Mouse (Mus musculus): ENCODE results near the gene Tnrc18. TPM values are rescaled to one million over a fixed set of nuclear protein-coding genes. Genes with fewer than 3 reads are reported as not detected.

The Tnrc18 gene
- total and polyA plus RNA-seq, 3 experiments, result 0.71 to 7.7 (median 5.2) TPM

GRCm38 (mm10) chr5:142700842-142701589, 116.4 kb downstream of the Tnrc18 start:
- no peak overlapping the region for H3K9ac ChIP-seq (ENCODE audit: insufficient read depth, low read depth)
- peaks cover 67% of the 10 kb centered on the region for H3K27me3 ChIP-seq (replicated peaks)
- no peak overlapping the region for H3K4me2 ChIP-seq (ENCODE audit: insufficient read depth, low read depth, poor library complexity, severe bottlenecking)
- peaks cover 0 to 3% of the 10 kb centered on the region in 2 experiments; a peak in 2 of 4 replicates for H3K4me1 ChIP-seq (ENCODE audit: control insufficient read depth in 1 of 2, insufficient read depth in 2 of 2)
- no peak overlapping the region for H3K27ac ChIP-seq (ENCODE audit: insufficient read depth, low read depth)
- no peak overlapping the region for H3K4me3 ChIP-seq (replicated peaks in 1 of 3; ENCODE audit: low read depth in 2 of 3, low read length in 2 of 3, poor library complexity in 1 of 3)
- no peak for TF ChIP-seq HCFC1 (IDR thresholded peaks at IDR 0.05; ENCODE audit: low read depth, low read length)
- no peak for TF ChIP-seq GABPA (IDR thresholded peaks at IDR 0.05; ENCODE audit: insufficient replicate concordance, low read depth, low read length)
- no peak for TF ChIP-seq POLR2AphosphoS2 (IDR thresholded peaks at IDR 0.05; ENCODE audit: low read depth, low read length)
- no peak for TF ChIP-seq CHD2 (IDR thresholded peaks at IDR 0.05; ENCODE audit: low read length)
- TF ChIP-seq NRF1 (IDR thresholded peaks at IDR 0.05; ENCODE audit: low read depth, low read length), result no peak
- TF ChIP-seq ZC3H11A (IDR thresholded peaks at IDR 0.05; ENCODE audit: low read depth, low read length), result no peak
- TF ChIP-seq PAX5 (IDR thresholded peaks at IDR 0.05; ENCODE audit: low read length), result no peak
- TF ChIP-seq MAFK (IDR thresholded peaks at IDR 0.05; ENCODE audit: insufficient replicate concordance, low read length), result no peak
- TF ChIP-seq ETS1 (conservative IDR thresholded peaks at IDR 0.05; ENCODE audit: low read depth, low read length), result no peak
- TF ChIP-seq USF2 (conservative IDR thresholded peaks at IDR 0.05; ENCODE audit: low read depth, low read length), result no peak
- TF ChIP-seq BHLHE40 (IDR thresholded peaks at IDR 0.05; ENCODE audit: low read depth, low read length), result no peak
- H3K9me3 ChIP-seq (replicated peaks; ENCODE audit: low read length), result peaks cover 5% of the 10 kb centered on the region
- no peaks in the 10 kb centered on the region for H3K79me2 ChIP-seq (replicated peaks; ENCODE audit: control insufficient read depth, extremely low read depth, insufficient read depth, poor library complexity, severe bottlenecking)
- in situ Hi-C loops (cut with MboI; ENCODE audit: low pct_ligation_motif_present, low pct_unique_long_range_greater_than_20kb, low sequenced_read_pairs) (loop anchor here (25.0 kb wide), 1 partner anchor 114 kb away; no protein-coding TSS in a partner anchor), dilution Hi-C loops (cut with MboI; ENCODE audit: extremely low pct_ligation_motif_present, extremely low pct_unique_long_range_greater_than_20kb, low sequenced_read_pairs) (no loop called here)
- H3K36me3 ChIP-seq (replicated peaks in 1 of 2; ENCODE audit: control insufficient read depth in 1 of 2, insufficient read depth in 1 of 2, low read length in 1 of 2), result no peaks in the 10 kb centered on the region
- no peak for DNase-seq (ENCODE audit: extremely low read depth)

- TF ChIP-seq SMC3 (IDR thresholded peaks at IDR 0.05; ENCODE audit: low read depth, low read length) (no peak), SIN3A (IDR thresholded peaks at IDR 0.05; ENCODE audit: low read length) (no peak), CTCF (conservative IDR thresholded peaks at IDR 0.05 in 1 of 2, IDR thresholded peaks at IDR 0.05 in 1 of 2; ENCODE audit: low read depth in 2 of 2, low read length in 2 of 2) (no peak), HCFC1 (IDR thresholded peaks at IDR 0.05; ENCODE audit: low read depth, low read length) (no peak), MXI1 (IDR thresholded peaks at IDR 0.05; ENCODE audit: low read depth, low read length) (no peak), CHD1 (IDR thresholded peaks at IDR 0.05; ENCODE audit: low read depth, low read length) (no peak), ETS1 (conservative IDR thresholded peaks at IDR 0.05; ENCODE audit: low read depth, low read length) (no peak), GABPA (IDR thresholded peaks at IDR 0.05; ENCODE audit: insufficient replicate concordance, low read depth, low read length) (no peak), MEF2A (IDR thresholded peaks at IDR 0.05; ENCODE audit: borderline replicate concordance, low read depth, low read length) (no peak), KAT2A (IDR thresholded peaks at IDR 0.05; ENCODE audit: insufficient replicate concordance, low read length) (no peak), NRF1 (IDR thresholded peaks at IDR 0.05; ENCODE audit: low read depth, low read length) (no peak), USF1 (IDR thresholded peaks at IDR 0.05; ENCODE audit: low read depth, low read length) (no peak), POLR2AphosphoS2 (IDR thresholded peaks at IDR 0.05; ENCODE audit: low read depth, low read length) (no peak), E2F4 (IDR thresholded peaks at IDR 0.05; ENCODE audit: insufficient replicate concordance, low read depth, low read length) (no peak), TCF12 (IDR thresholded peaks at IDR 0.05; ENCODE audit: low read depth, low read length) (no peak), MAX (IDR thresholded peaks at IDR 0.05; ENCODE audit: low read length) (no peak)
- Histone ChIP-seq H3K4me1 (ENCODE audit: control insufficient read depth in 1 of 2, insufficient read depth in 2 of 2) (peaks cover 0 to 3% of the 10 kb centered on the region in 2 experiments; a peak in 2 of 4 replicates), H3K4me3 (replicated peaks in 1 of 3; ENCODE audit: low read depth in 2 of 3, low read length in 2 of 3, poor library complexity in 1 of 3) (no peak overlapping the region), H3K4me2 (ENCODE audit: insufficient read depth, low read depth, poor library complexity, severe bottlenecking) (no peak overlapping the region), H3K36me3 (replicated peaks in 1 of 2; ENCODE audit: control insufficient read depth in 1 of 2, insufficient read depth in 1 of 2, low read length in 1 of 2) (no peaks in the 10 kb centered on the region), H3K9me3 (replicated peaks; ENCODE audit: low read length) (peaks cover 4% of the 10 kb centered on the region), H3K27ac (ENCODE audit: insufficient read depth, low read depth) (no peak overlapping the region), H3K9ac (ENCODE audit: insufficient read depth, low read depth) (no peak overlapping the region), H3K27me3 (replicated peaks) (peaks cover 40% of the 10 kb centered on the region), H3K79me2 (replicated peaks; ENCODE audit: control insufficient read depth, extremely low read depth, insufficient read depth, poor library complexity, severe bottlenecking) (no peaks in the 10 kb centered on the region)
- dilution Hi-C loops (cut with MboI; ENCODE audit: extremely low pct_ligation_motif_present, extremely low pct_unique_long_range_greater_than_20kb, low sequenced_read_pairs) (no loop called here), in situ Hi-C loops (cut with MboI; ENCODE audit: low pct_ligation_motif_present, low pct_unique_long_range_greater_than_20kb, low sequenced_read_pairs) (no loop called here)
- no peak for DNase-seq (ENCODE audit: extremely low read depth)
Measured at GRCm38 (mm10) chr5:142697742-142698141, 119.7 kb downstream of the Tnrc18 start.

Data from CH12.LX (cell line).